9 mouse cellular contexts compared by ENCODE assay signal in genomic region chr5:21865346-21866107, GRCm38 (mm10). TPM values are rescaled to one million over a fixed set of nuclear protein-coding genes. Genes with fewer than 3 reads are reported as not detected.
DNase-seq lines count a peak whose midpoint lies in the region; ATAC-seq and TF ChIP-seq lines count a peak whose summit lies in the region.
"Had no signal": no experiment of that assay in that cellular context is flagged by ENCODE, and none has a peak within 500 bp of the region (broad histone marks: within the 10 kb centered on the region; RNA-seq: fewer than 3 reads in every experiment).

Slc26a5 (minus strand) TSS chr5:21865604.

- H3K4me3 ChIP-seq in gastrocnemius, adult 2 months = peak within 1 kb of the TSS; percentile 44
- no peak within 1 kb of the TSS for H3K4me3 ChIP-seq in CH12.LX (replicated peaks in 1 of 3; ENCODE audit: low read depth in 2 of 3, low read length in 2 of 3, poor library complexity in 1 of 3)
- H3K4me3 ChIP-seq in embryonic facial prominence, embryonic 14.5 days (ENCODE audit: low read depth, low read length) = peak within 1 kb of the TSS; percentile 25
- peak within 1 kb of the TSS; percentile 39 for H3K4me3 ChIP-seq in midbrain, embryonic 15.5 days

- intact Hi-C loops in gastrocnemius, adult 2 months (cut with DNase I) = no loop called here

- TF ChIP-seq RAD21 in CH12.LX (IDR thresholded peaks at IDR 0.05; ENCODE audit: low read depth, low read length) = no peak

- peak within 1 kb of the TSS; percentile 77 for H3K4me2 ChIP-seq in CH12.LX (ENCODE audit: insufficient read depth, low read depth, poor library complexity, severe bottlenecking)
- H3K4me2 ChIP-seq in embryonic facial prominence, embryonic 14.5 days (ENCODE audit: low read depth, low read length) = peak within 1 kb of the TSS; percentile 55
- peak within 1 kb of the TSS; percentile 79 for H3K4me2 ChIP-seq in midbrain, embryonic 15.5 days

- no peak for TF ChIP-seq CTCF in gastrocnemius, adult 2 months (IDR thresholded peaks at IDR 0.05)
- no peak for TF ChIP-seq CTCF in CH12.LX (conservative IDR thresholded peaks at IDR 0.05 in 1 of 2, IDR thresholded peaks at IDR 0.05 in 1 of 2; ENCODE audit: low read depth in 2 of 2, low read length in 2 of 2)

- dilution Hi-C loops in CH12.LX (cut with MboI; ENCODE audit: extremely low pct_ligation_motif_present, extremely low pct_unique_long_range_greater_than_20kb, low sequenced_read_pairs) = no loop called here

- no peaks in the 10 kb centered on the region for H3K79me2 ChIP-seq in CH12.LX (replicated peaks; ENCODE audit: control insufficient read depth, extremely low read depth, insufficient read depth, poor library complexity, severe bottlenecking)

- 2% methylated on average over 29 of the region's 29 CpGs for WGBS in embryonic facial prominence, embryonic 14.5 days
- WGBS in midbrain, embryonic 15.5 days = under 1% methylated on average over 29 of the region's 29 CpGs

- in situ Hi-C loops in CH12.LX (cut with MboI; ENCODE audit: low pct_ligation_motif_present, low pct_unique_long_range_greater_than_20kb, low sequenced_read_pairs) = no loop called here

- no peak for TF ChIP-seq POLR2A in CH12.LX (IDR thresholded peaks at IDR 0.05; ENCODE audit: low read depth, low read length)

- no peaks in the 10 kb centered on the region for H3K27me3 ChIP-seq in CH12.LX (replicated peaks)
- 0 out of 2 replicates have a peak, but pooled peaks cover 4% of the 10 kb centered on the region for H3K27me3 ChIP-seq in embryonic facial prominence, embryonic 14.5 days (replicated peaks; ENCODE audit: control insufficient read depth, insufficient read depth, low read length)
- no peaks in the 10 kb centered on the region for H3K27me3 ChIP-seq in midbrain, embryonic 15.5 days (replicated peaks)

- H3K4me1 ChIP-seq in CH12.LX (ENCODE audit: control insufficient read depth in 1 of 2, insufficient read depth in 2 of 2) = peaks cover 0 to 12% of the 10 kb centered on the region in 2 experiments; a peak in 2 of 4 replicates
- peaks cover 4% of the 10 kb centered on the region; the same call in 1 of the 2 replicates for H3K4me1 ChIP-seq in embryonic facial prominence, embryonic 14.5 days (ENCODE audit: control insufficient read depth, insufficient read depth, low read length)
- H3K4me1 ChIP-seq in midbrain, embryonic 15.5 days = peaks cover 13% of the 10 kb centered on the region

- H3K27ac ChIP-seq in gastrocnemius, adult 2 months = no peak within 1 kb of the TSS
- H3K27ac ChIP-seq in CH12.LX (ENCODE audit: insufficient read depth, low read depth) = no peak within 1 kb of the TSS
- no peak within 1 kb of the TSS for H3K27ac ChIP-seq in embryonic facial prominence, embryonic 14.5 days (replicated peaks; ENCODE audit: low read depth, low read length)
- peak within 1 kb of the TSS; percentile 40 for H3K27ac ChIP-seq in midbrain, embryonic 15.5 days

- no peaks in the 10 kb centered on the region for H3K9me3 ChIP-seq in CH12.LX (replicated peaks; ENCODE audit: low read length)
- no peaks in the 10 kb centered on the region for H3K9me3 ChIP-seq in embryonic facial prominence, embryonic 14.5 days (ENCODE audit: control insufficient read depth, low read length)
- no peaks in the 10 kb centered on the region for H3K9me3 ChIP-seq in midbrain, embryonic 15.5 days

- peak; percentile 21 for DNase-seq in gastrocnemius, adult 2 months
- no peak for DNase-seq in gastrocnemius, adult 8-10 months (ENCODE audit: low spot score in 2 of 2)
- no peak for DNase-seq in CH12.LX (ENCODE audit: extremely low read depth)
- DNase-seq in embryonic facial prominence, embryonic 14.5 days (ENCODE audit: low spot score) = peak; percentile 24
- peak; percentile 37 to 57 for DNase-seq in kidney, postnatal 4 days
- no peak for DNase-seq in adipocyte (ENCODE audit: low spot score)

- no peaks in the 10 kb centered on the region for H3K36me3 ChIP-seq in CH12.LX (replicated peaks in 1 of 2; ENCODE audit: control insufficient read depth in 1 of 2, insufficient read depth in 1 of 2, low read length in 1 of 2)
- H3K36me3 ChIP-seq in embryonic facial prominence, embryonic 14.5 days (ENCODE audit: control insufficient read depth, insufficient read depth, low read length) = no peaks in the 10 kb centered on the region
- no peaks in the 10 kb centered on the region for H3K36me3 ChIP-seq in midbrain, embryonic 15.5 days (replicated peaks)

- no peak within 1 kb of the TSS for H3K9ac ChIP-seq in CH12.LX (ENCODE audit: insufficient read depth, low read depth)
- H3K9ac ChIP-seq in embryonic facial prominence, embryonic 14.5 days (ENCODE audit: low read depth, low read length) = peak within 1 kb of the TSS; percentile 14; the same call in 1 of the 2 replicates
- H3K9ac ChIP-seq in midbrain, embryonic 15.5 days = 0 out of 2 replicates have a peak within 1 kb of the TSS, but pooled peaks have one; percentile 25

- peak; percentile 82 for ATAC-seq in embryonic facial prominence, embryonic 14.5 days (ENCODE audit: low read depth)
- ATAC-seq in midbrain, embryonic 15.5 days (replicated peaks) = peak; percentile 70
- ATAC-seq in frontal cortex, adult (ENCODE audit: low TSS enrichment) = no peak

- TF ChIP-seq EP300 in CH12.LX (IDR thresholded peaks at IDR 0.05; ENCODE audit: low read length) = no peak

TF ChIP-seq in CH12.LX, 34 proteins besides CTCF, POLR2A, EP300 and RAD21:
- TF ChIP-seq BHLHE40 (IDR thresholded peaks at IDR 0.05; ENCODE audit: low read depth, low read length) = 0 out of 2 replicates have a peak, but pooled peaks have one; percentile 14
- TF ChIP-seq NRF1 (IDR thresholded peaks at IDR 0.05; ENCODE audit: low read depth, low read length) = no peak
TF ChIP-seq in CH12.LX: peak in this region for 1.

RNA-seq across cellular contexts. Expression of gene Slc26a5, which starts in this region (rescaled TPM):
- total RNA-seq in gastrocnemius, adult 2 months (2021) = not detected
- total RNA-seq in gastrocnemius, adult 8-10 months (2022) = not detected
- not detected in 2 replicates for total RNA-seq in CH12.LX (2012; rRNA removed)
- not detected in 2 replicates for total RNA-seq in CH12.LX (2014; rRNA removed)
- polyA plus RNA-seq in CH12.LX (2012; ENCODE audit: insufficient read length, low read depth) = not detected in 2 replicates
- polyA plus RNA-seq in embryonic facial prominence, embryonic 14.5 days (2014; fragmentation: Nextera tagmentation; extraction: Ambion mirVana) = not detected in 2 replicates
- polyA plus RNA-seq in midbrain, embryonic 15.5 days (2015; fragmentation: Nextera tagmentation; extraction: Ambion mirVana) = 0.17 and 0.31 TPM in 2 replicates
- polyA plus RNA-seq: small intestine, adult 2 months had no signal

Comparison
In these comparisons a context has a peak if more than half of its experiments do, and no peak if none do; other contexts are left out.
1. Peak in DNase-seq and H3K4me3 ChIP-seq in gastrocnemius, adult 2 months; RNA of the gene not detected or under 1 TPM.
2. Peak in DNase-seq, ATAC-seq, H3K4me3 ChIP-seq, H3K9ac ChIP-seq and H3K4me2 ChIP-seq in embryonic facial prominence, embryonic 14.5 days; RNA of the gene not detected or under 1 TPM.
3. Peak in ATAC-seq, H3K4me3 ChIP-seq, H3K27ac ChIP-seq, H3K9ac ChIP-seq and H3K4me2 ChIP-seq in midbrain, embryonic 15.5 days; RNA of the gene not detected or under 1 TPM.
4. DNase-seq: peak in kidney, postnatal 4 days (2 of 2); none in gastrocnemius, adult 8-10 months (0 of 2), CH12.LX (single experiment) and adipocyte (single experiment).
5. Peak in every context shown above with its lines, with median percentiles within 50 percentile points of each other: H3K4me2 ChIP-seq.